Mouse (Mus musculus) central nervous system, embryonic 11.5 days (tissue): Measurements from ENCODE around the gene Rbm24. TPM values are rescaled to one million over a fixed set of nuclear protein-coding genes. Genes with fewer than 3 reads are reported as not detected.

ENCODE experiments used
- polyA plus RNA-seq: library from polyadenylated mRNA; depleted of rRNA; stranded (reverse); fragments of >200 nt; gene quantifications from 2 replicates; pipeline ENCODE4 v1.2.3, GENCODE M21; 2012; rRNA removed

Rbm24 gene
- polyA plus RNA-seq, result 7.3 and 15.8 TPM in 2 replicates

GRCm38 (mm10) chr13:46418141-46418601 lies at the start of gene Rbm24:
TSS of gene Rbm24 (plus strand) at chr13:46418434.

Other genes with a start within 250 kb of the Rbm24 start
- gene Stmnd1, start 144.7 kb upstream of the Rbm24 start, polyA plus RNA-seq, result 0.09 TPM in 1 of 2 replicates, not detected in the other
- 9.0 and 16.7 TPM in 2 replicates for gene Cap2, start 83.4 kb downstream of the Rbm24 start, polyA plus RNA-seq